Mouse (Mus musculus): ENCODE results near the gene Plcd1.
A peak's percentile ranks its signal among the peaks of the same experiment; 100 is the strongest.

- peak; percentile 93 for TF ChIP-seq CTCF (IDR thresholded peaks at IDR 0.05; ENCODE audit: low read depth)
- no peak for TF ChIP-seq EP300 (optimal IDR thresholded peaks at IDR 0.05)
These were observed 25.7 kb downstream of the Plcd1 start for GRCm38 (mm10) chr9:119067601-119068000.

Data from stomach, postnatal 0 days (tissue).